Mouse (Mus musculus) intestine, embryonic 14.5 days (tissue): Measurements from ENCODE around the gene Zmat5. TPM values are rescaled to one million over a fixed set of nuclear protein-coding genes. Genes with fewer than 3 reads are reported as not detected.

Source experiments
- ATAC-seq: fragments of 200-750 bp; cut with Nextera tagmentation; replicated peaks from 2 replicates; pipeline ENCODE4 v1.8.0; 2017; ENCODE audit warnings: low read depth, moderate number of reproducible peaks, moderate TSS enrichment, moderate library complexity; ENCODE audit not compliant: low FRiP score, low TSS enrichment
- DNase-seq: peaks from one replicate; pipeline ENCODE4 v3.0.0-alpha.2; 2018; ENCODE audit warnings: low spot score
- H3K27ac ChIP-seq: fragments of 300-500 bp; sonication (generic); 2 replicates; pipeline ENCODE4 v1.5.1; 2014; ENCODE audit warnings: low read depth, mild to moderate bottlenecking, control low read depth
- H3K27me3 ChIP-seq: fragments of 300-500 bp; sonication (generic); replicated peaks from 2 replicates; pipeline ENCODE4 v1.6.1; 2014; ENCODE audit warnings: low read length, control low read depth; ENCODE audit not compliant: control insufficient read depth, insufficient read depth
- H3K36me3 ChIP-seq: fragments of 300-500 bp; sonication (generic); 2 replicates; pipeline ENCODE4 v1.6.1; 2014; ENCODE audit warnings: low read length, control low read depth; ENCODE audit not compliant: control insufficient read depth, insufficient read depth
- H3K4me1 ChIP-seq: fragments of 300-500 bp; sonication (generic); replicated peaks from 2 replicates; pipeline ENCODE4 v1.6.1; 2014; ENCODE audit warnings: low read length, control low read depth, mixed read lengths; ENCODE audit not compliant: control insufficient read depth, insufficient read depth
- H3K4me2 ChIP-seq: fragments of 300-500 bp; sonication (generic); 2 replicates; pipeline ENCODE4 v1.6.1; 2014; ENCODE audit warnings: low read length
- H3K4me3 ChIP-seq: fragments of 300-500 bp; sonication (generic); 2 replicates; pipeline ENCODE4 v1.5.1; 2014; ENCODE audit warnings: low read depth, low read length, control low read depth, mixed read lengths
- H3K9ac ChIP-seq: fragments of 300-500 bp; sonication (generic); 2 replicates; pipeline ENCODE4 v1.6.1; 2014; ENCODE audit warnings: mild to moderate bottlenecking, low read length
- H3K9me3 ChIP-seq: fragments of 300-500 bp; sonication (generic); 2 replicates; pipeline ENCODE4 v1.6.1; 2016; ENCODE audit warnings: low read length, control low read depth; ENCODE audit not compliant: control insufficient read depth
- WGBS: fragments of 180-500 bp; shearing (Covaris S2); extraction: QIAGEN DNeasy Blood & Tissue Kit; methylation state at CpG from one replicate; pipeline ENCODE4 v1.1.7; 2014; 5-methylcytosine and 5-hydroxymethylcytosine counted together
- polyA plus RNA-seq: library from polyadenylated mRNA; unstranded; fragments of >200 nt; fragmentation: Nextera tagmentation; extraction: Ambion mirVana; gene quantifications from 2 replicates; pipeline ENCODE4 v1.2.1, GENCODE M21; 2014

The Zmat5 gene
- polyA plus RNA-seq, 1 experiment from 2014 or later: 59.4 TPM

DNA sequence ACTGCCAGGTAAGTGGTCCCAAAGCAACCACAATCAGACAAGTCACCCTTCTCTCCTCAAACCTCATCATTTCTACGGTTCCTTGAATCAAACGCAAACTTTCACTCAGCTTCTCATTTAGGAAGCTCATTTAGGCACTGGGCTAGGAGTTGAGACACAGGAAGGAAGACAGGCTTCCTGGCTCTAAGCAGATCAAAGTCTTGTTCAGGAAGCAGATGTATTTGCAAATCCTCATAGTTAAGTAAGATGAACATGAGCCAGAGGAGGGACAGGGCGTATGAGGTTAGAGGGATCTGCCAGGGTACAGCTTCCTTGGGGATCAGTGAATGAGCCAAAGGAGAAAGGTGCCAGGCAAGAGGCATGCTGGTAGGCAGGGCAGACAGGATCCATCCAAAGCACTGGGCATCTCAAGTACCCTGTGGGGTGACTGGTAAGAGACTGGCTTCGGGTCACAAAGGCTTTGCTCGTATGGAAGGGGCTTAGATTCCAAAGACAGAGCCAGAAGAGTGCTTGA, 80.2 kb downstream of the Zmat5 start:
- Histone ChIP-seq H3K27me3 (no peaks in the 10 kb centered on the region), H3K9me3 (no peaks in the 10 kb centered on the region), H3K4me1 (no peaks in the 10 kb centered on the region), H3K4me3 (no peak overlapping the region), H3K4me2 (no peak overlapping the region), H3K36me3 (peaks cover 76% of the 10 kb centered on the region), H3K9ac (no peak overlapping the region), H3K27ac (no peak overlapping the region)
- WGBS: 91% methylated on average over 5 of the region's 5 CpGs
- DNase-seq: no peak
- ATAC-seq: no peak

Other genes with a start within 250 kb of the Zmat5 start
- gene Mtmr3, start 109.8 kb upstream of the Zmat5 start, polyA plus RNA-seq: 25.9 and 27.1 TPM in 2 replicates
- not detected in 2 replicates for gene Gm11032, start 84.6 kb upstream of the Zmat5 start, polyA plus RNA-seq
- 36.0 and 36.6 TPM in 2 replicates for gene Ascc2, start 66.9 kb upstream of the Zmat5 start, polyA plus RNA-seq
- gene Uqcr10, start 336 bp upstream of the Zmat5 start, polyA plus RNA-seq: 954 and 1,060 TPM in 2 replicates
- gene Cabp7, start 42.1 kb downstream of the Zmat5 start, polyA plus RNA-seq: 0.15 and 0.16 TPM in 2 replicates
- 42.0 and 43.6 TPM in 2 replicates for gene Nf2, start 144.9 kb downstream of the Zmat5 start, polyA plus RNA-seq
- 85.2 and 85.3 TPM in 2 replicates for gene Nipsnap1, start 169.3 kb downstream of the Zmat5 start, polyA plus RNA-seq
- 38.4 and 41.6 TPM in 2 replicates for gene Thoc5, start 190.6 kb downstream of the Zmat5 start, polyA plus RNA-seq
- 1.1 and 1.2 TPM in 2 replicates for gene Nefh, start 243.4 kb downstream of the Zmat5 start, polyA plus RNA-seq